Mouse (Mus musculus) hematopoietic stem cell, adult 5-6 weeks (primary cell): Measurements from ENCODE around the gene Tmed3. TPM values are rescaled to one million over a fixed set of nuclear protein-coding genes. Genes with fewer than 3 reads are reported as not detected.

ENCODE experiments used
- ATAC-seq, 2 experiments: fragments of 125-278 bp in 1 of 2; replicated peaks in 1 of 2; 2 replicates each; pipeline ENCODE4 v1.8.0; 2016 to 2017; ENCODE audit warnings: inconsistent platforms in 2 of 2, mild to moderate bottlenecking in 2 of 2, moderate number of reproducible peaks in 2 of 2, low read depth in 1 of 2, moderate TSS enrichment in 1 of 2; ENCODE audit not compliant: low FRiP score in 2 of 2, poor library complexity in 2 of 2, severe bottlenecking in 2 of 2, insufficient read depth in 1 of 2, low TSS enrichment in 1 of 2
- total RNA-seq: library from RNA; stranded (forward); fragments of 172-1452, 232-1000 nt; gene quantifications from 2 replicates; pipeline ENCODE4 v1.2.3, GENCODE M21; 2017

The Tmed3 gene
- total RNA-seq, 1 experiment from 2014 or later = 101 TPM

- peak; percentile 95 to 97 for ATAC-seq
These were observed 37.4 kb downstream of the Tmed3 start for GRCm38 (mm10) chr9:89667306-89667942.

GRCm38 (mm10) chr9:89650913-89651312 lies 54.0 kb downstream of the Tmed3 start:
- peak in 1 of 2 experiments; percentile 29; a peak in 1 of 4 replicates for ATAC-seq

Other genes starting within 250 kb of the Tmed3 start
- gene Minar1, start 81.9 kb downstream of the Tmed3 start, total RNA-seq = not detected in 2 replicates
- gene Ankrd34c, start 33.4 kb upstream of the Tmed3 start, total RNA-seq = not detected in 2 replicates
- gene Rasgrf1, start 204.8 kb upstream of the Tmed3 start, total RNA-seq = 2.1 TPM in 1 of 2 replicates, not detected in the other